Mouse (Mus musculus) ovary, postnatal 36 days (tissue): ENCODE measurements around the gene Pecr.
"Not testable (repeated sequence)": the region's sequence is repeated elsewhere in the genome, so short reads cannot be mapped to it uniquely, and the experiment has no call there.

Experiments used
- DNase-seq: peaks from one replicate; pipeline ENCODE4 v3.0.0; 2022; ENCODE audit warnings: low spot score, mixed read lengths

The Pecr gene

DNA sequence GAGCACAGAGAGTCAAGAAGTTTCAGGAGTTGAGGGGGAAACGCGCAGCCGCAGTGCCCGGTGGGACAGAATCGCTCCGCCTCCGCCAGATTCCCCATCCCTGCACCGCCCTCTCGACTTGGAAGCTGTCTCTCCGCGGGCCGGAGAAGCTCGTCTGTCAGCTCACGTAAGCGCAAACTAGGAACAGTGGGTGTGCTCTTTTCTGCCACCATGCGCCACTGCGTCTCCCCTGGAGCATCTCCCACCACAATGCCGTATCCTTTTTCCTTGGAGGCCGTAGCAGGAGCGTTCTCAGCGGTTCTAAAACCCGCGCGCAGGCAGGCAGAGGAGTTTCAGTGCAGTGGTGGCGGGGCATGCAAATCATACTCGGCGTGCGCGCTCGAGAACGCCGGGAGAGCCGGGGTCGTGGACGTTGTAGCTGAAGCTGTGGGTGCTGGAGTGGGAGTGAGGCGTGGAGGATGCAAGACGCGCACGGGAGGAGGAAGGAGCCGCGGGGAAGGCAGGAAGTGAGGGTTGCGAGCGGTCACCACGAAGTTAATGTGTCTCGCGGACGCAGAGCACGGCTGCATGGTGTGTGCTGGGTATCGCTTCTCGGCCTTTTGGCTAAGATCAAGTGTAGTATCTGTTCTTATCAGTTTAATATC is 47.6 kb downstream of the Pecr start:
- peak; percentile 79 for DNase-seq

GRCm38 (mm10) chr1:72232592-72232991 is 51.5 kb downstream of the Pecr start:
- DNase-seq = not testable (repeated sequence)

- DNase-seq = no peak
These were observed 55.1 kb downstream of the Pecr start for GRCm38 (mm10) chr1:72228974-72229373.

DNA sequence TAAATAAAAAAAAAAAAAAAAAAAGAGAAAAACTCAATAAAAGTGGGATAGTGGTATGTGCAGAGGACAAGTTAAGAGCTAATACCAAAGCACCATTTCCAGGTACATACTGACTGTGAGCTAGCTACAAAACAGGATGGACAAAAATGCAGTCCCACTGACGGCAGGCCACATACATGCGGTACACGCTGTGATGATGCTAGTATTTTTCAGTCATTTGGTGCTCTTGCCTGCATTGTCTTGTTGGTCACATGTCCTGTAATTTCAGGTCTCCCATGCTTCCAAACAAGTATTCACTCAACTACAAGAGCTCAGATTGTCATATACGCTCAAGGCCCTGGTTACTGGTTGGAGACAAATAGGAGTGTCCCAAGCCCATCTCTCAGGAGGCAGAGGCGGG is 56.6 kb downstream of the Pecr start:
- DNase-seq = no peak

DNA sequence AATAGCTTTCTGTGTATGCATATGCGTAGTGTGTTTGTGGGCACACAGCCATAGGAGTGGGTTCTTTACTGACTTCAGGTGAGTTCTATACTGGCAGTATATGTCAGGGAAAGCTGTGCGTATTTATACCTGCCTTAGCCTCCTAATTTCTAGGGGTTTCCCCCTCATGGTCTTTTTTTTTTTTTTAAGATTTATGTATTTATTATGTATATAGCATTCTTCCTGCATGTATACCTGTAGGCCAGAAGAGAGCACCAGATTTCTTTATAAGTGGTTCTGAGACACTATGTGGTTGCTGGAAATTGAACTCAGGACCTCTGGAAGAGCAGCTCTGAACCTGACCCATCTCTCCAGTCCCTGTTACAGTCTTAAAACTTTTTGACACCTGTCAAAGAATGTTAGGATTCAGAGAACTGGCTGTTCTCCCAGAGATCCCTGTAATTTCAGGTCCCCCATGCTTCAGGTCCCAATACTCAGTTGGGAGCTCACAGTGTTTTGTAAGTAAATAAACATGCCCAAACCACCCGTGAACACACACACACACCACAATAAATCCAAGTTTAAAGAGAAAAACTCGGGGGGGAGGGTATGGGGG is 57.1 kb downstream of the Pecr start:
- DNase-seq = no peak

DNA sequence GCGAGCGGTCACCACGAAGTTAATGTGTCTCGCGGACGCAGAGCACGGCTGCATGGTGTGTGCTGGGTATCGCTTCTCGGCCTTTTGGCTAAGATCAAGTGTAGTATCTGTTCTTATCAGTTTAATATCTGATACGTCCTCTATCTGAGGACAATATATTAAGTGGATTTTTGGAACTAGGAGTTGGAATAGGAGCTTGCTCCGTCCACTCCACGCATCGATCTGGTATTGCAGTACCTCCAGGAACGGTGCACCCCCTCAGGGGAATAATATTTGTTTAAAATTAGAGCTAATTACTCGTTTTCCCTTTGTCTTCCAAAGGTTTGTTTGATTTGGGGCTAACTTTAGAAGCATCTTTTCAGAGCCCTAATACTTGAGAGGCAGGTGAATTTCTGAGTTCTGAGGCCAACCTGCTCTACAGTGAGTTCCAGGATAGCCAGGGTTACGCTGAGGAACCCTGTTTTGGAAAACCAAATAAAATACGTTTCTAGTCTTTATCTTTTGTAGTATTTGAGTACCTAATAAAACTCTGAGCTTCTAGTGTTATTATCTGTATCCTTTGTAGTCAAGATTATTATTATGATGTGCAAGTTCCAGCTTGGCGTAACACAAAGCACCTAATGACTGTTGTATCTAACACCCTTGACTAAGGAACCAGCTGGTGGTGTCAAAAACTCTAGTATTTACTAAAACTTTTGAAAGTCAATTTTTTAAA is 57.8 kb downstream of the Pecr start:
- peak; percentile 26 for DNase-seq

GRCm38 (mm10) chr1:72225720-72226171 is 58.4 kb downstream of the Pecr start:
- peak; percentile 82 for DNase-seq

DNA sequence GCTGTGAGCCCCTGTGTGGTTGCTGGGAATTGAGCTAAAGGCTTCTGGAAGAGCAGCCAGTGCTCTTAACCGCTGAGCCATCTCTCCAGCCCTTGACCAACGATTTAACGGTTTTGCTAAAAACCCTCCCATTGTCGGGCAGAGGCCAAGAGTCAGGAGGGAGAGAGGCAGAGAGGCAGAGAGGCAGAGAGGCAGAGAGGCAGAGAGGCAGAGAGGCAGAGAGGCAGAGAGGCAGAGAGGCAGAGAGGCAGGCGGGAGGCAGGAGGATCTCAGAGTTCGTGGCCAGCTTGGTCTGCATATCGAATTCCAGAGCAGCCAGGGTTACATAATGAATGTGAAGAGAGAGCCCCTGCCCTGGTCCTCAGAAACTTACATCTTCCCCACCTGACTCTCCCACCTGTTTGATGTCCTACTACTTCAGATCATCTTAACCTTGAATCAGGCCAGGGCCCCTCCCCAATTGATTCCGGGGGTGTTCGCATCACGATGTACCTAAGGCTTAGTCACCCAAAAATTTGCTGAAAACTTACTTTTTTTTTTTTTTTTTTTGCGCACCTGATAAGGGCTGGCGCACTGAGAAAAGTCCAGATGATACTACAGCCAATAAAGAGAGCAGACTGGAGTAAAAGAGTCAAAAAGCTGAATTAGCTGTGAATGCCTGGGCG is 58.9 kb downstream of the Pecr start:
- no peak for DNase-seq

DNA sequence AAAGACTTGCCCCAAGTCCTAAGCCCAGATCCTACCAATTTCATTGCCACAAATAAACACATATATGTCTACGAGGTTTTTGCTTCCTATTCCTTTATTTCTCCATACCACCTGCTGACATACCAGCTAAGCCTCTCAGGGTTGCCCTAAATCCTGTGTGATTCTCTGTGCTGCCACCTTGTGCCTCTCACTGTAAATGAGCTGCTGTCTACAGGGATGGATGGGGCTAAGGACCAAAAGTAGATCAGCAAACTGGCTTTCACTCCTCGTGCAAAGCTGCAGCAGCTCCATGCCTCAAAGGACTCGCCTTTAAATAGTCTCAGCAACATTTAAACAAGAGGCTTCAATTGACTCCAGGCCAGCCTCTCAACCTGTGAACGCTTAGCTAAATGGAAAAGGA is 64.1 kb downstream of the Pecr start:
- DNase-seq = no peak

DNA sequence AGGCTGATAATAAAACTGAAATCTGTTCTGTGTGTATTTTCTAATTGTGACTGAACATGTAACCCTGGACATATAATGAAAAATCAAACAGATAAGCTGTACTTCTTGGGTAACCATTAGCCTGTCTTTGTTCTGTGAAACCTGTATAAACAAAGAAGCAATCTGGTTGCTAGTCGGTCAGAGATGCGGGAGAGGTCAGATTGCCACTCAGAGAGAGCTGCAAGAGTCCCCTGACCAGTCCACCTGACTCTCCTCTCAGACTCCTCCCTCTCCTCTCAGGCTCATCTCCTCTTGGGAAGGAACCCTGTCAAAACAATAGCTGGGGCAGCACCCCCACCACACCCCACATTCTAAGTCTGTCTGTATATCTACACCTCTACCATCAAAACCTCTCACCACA is 65.0 kb downstream of the Pecr start:
- DNase-seq = no peak

DNA sequence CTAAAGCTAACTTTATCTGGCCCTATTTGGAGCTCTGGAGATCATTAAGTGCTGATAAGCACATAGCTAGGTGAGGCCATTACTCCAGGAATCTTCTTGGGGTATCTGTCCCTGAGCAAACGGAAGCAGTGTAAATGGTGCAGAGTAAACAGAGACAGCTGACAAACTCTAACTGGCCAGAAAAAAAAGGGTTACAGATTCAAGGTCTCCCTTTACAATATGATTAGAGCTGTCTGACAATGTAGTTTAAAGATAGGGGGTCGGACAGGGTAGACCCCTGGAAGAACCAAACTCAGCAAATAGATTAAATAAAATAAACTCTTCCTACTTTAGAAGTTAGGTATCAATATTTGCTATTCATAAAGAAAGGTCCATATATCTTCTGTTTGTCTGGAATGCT is 65.5 kb downstream of the Pecr start:
- DNase-seq = no peak

DNA sequence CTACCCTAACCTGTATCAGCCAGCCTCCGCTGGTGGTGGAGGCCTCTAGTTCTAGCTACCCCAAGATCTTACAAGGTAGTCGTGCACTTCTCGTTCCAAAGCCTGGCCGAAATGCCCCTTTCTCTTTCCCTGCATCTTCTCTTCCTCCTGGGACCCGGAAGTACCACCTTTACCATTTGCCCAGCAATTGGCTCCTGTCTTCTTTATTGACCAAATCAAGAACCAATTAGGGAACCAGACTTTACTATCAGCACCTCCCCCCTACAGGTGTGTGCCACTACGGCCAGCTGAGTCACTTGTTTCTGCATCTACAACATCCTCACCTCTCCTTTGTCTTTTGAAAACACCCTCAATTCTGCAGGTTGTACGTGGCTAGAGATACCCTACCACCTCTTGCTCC is 67.4 kb downstream of the Pecr start:
- no peak for DNase-seq

DNA sequence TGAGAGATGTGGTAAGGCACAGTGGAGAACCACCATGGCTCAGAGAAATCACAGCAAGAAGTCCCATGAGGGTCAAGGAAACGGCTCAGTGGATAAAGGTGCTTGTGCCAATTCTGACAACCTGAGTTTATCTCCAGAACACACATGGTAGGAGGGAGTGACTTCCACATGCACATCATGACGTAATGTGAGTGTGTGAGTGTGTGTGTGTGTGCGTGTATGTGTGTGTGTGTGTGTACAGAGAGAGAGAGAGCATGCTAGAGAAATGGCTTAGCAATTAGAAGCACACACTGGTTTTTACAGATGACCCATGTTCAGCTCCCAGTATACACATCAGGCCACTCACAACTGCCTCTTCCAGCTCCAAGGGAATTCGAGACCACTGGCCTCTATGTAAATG is 68.9 kb downstream of the Pecr start:
- no peak for DNase-seq

DNA sequence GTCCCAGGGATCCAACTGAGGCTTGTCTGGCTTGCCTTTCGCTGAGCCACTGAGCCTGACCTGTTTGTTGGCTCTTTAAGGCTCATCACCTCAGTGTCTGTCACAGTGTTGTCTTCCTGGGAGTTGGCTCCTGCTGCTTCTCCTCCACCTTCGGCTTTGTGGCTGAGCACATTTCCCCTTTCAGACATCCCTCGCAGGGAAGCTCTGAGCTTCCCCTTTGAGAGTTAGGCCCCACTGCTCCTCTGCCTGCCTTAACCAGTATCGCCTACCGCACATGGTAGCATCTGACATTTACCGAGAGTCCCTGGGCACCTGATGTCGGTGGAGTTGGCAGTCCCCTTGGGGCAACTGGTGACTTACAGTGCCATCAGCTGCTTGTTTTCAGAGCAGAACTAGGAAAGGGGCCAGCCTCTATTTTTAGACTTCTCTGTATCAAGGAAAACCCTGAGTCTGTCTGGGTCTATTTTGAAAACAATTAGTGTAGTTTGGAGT is 69.6 kb downstream of the Pecr start:
- DNase-seq = peak; percentile 13

- DNase-seq = no peak
These were observed 70.2 kb downstream of the Pecr start for GRCm38 (mm10) chr1:72213954-72214353.

GRCm38 (mm10) chr1:72211701-72212699 is 72.1 kb downstream of the Pecr start, which contains the start of gene Mreg:
Gene Mreg, minus strand, starts transcription at chr1:72212307.
- peak; percentile 74 for DNase-seq

DNA sequence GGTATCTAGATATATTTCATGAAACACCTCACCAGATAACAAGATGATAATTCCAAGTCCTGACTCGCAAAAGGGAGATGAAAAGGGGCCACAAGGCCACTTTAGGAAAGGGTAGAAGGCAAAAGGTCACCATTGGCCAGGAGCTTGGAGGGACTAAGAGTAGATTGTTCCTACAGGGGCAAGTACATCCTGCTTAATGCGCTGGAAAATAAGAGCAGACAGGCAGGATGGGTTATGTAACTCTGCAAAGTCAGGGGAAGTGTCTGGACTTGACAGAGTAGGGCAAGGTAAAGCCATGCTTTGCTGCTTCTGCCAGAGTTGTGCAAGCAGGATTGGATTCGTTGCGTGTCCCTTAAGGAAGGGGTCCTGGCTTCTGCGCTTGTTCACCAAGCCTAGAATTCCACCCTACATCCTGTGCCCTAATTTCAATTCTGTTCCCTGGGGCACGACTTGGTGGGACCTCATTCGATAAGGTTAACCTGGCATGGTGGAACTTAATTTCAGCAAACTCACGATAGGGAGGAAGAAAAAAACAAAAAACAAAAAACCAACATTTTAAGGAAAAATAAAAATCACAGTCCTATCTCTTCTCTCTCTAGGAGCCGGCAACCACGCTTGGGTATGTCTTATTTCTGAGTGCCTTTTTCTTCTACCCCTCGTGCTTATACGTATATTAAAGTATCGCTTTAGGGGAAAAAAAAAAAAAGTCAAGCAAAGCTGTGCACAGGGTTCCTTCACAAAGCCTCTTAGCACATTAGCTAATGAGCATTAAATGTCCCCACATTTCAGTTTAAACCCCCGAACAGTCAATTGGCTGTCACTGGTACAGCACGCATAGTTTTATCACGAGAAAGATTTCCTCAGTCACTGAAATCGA is 73.1 kb downstream of the Pecr start:
- DNase-seq = no peak
